Mouse (Mus musculus): ENCODE measurements around the gene Msn.

DNA sequence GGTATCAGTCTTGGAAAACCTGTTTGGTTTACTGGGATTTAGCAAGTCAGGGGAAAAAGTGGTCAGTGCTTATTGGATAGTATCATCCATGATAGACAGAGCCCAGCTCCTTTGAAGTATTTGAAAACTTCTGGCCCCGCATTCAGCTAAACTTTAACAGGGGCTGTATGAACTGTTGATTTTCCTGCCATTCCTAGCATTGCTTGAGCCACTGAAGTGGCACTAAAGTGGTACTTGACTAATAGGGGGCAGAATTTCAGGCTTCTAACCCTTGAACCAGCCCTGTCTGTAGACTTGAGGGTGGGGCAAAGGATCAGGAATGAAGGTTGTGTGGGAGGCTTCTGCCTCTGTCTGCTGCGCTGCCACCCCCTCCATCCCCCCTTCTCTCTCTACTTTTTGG, 3.2 kb downstream of the Msn start:
- TF ChIP-seq CTCF (IDR thresholded peaks at IDR 0.05; ENCODE audit: extremely low read depth, insufficient read depth, insufficient read length, insufficient replicate concordance) (no peak), POLR2A (IDR thresholded peaks at IDR 0.05; ENCODE audit: low read depth, low read length) (no peak)

Measured in spleen, adult 2 months (tissue).